Mouse (Mus musculus) C2C12 (cell line): ENCODE measurements around the gene Sema3f.

Source experiments
- CEBPB ChIP-seq: IDR thresholded peaks from one replicate; pipeline ENCODE4 v1.6.1; 2011; ENCODE audit warnings: low read depth, mild to moderate bottlenecking, control low read depth, moderate library complexity
- CTCF ChIP-seq: IDR thresholded peaks from one replicate; pipeline ENCODE4 v1.5.1; 2011; ENCODE audit not compliant: control insufficient read depth, insufficient read depth, insufficient read length
- FOSL1 ChIP-seq: IDR thresholded peaks from one replicate; pipeline ENCODE4 v1.8.0; 2011; ENCODE audit warnings: mild to moderate bottlenecking, low read length; ENCODE audit not compliant: poor library complexity, insufficient read depth, severe bottlenecking
- MAX ChIP-seq: IDR thresholded peaks from one replicate; pipeline ENCODE4 v1.6.1; 2011; ENCODE audit warnings: mild to moderate bottlenecking, control low read depth
- MYOD1 ChIP-seq: IDR thresholded peaks from one replicate; pipeline ENCODE4 v1.6.1; 2011; ENCODE audit warnings: low read depth; ENCODE audit not compliant: control insufficient read depth, insufficient read length
- MYOG ChIP-seq: IDR thresholded peaks from one replicate; pipeline ENCODE4 v1.6.1; 2011; ENCODE audit not compliant: control insufficient read depth, insufficient read length; ENCODE audit errors: extremely low read depth
- USF1 ChIP-seq: IDR thresholded peaks from one replicate; pipeline ENCODE4 v1.6.1; 2011; ENCODE audit warnings: low read depth, mild to moderate bottlenecking, control low read depth, moderate library complexity

DNA sequence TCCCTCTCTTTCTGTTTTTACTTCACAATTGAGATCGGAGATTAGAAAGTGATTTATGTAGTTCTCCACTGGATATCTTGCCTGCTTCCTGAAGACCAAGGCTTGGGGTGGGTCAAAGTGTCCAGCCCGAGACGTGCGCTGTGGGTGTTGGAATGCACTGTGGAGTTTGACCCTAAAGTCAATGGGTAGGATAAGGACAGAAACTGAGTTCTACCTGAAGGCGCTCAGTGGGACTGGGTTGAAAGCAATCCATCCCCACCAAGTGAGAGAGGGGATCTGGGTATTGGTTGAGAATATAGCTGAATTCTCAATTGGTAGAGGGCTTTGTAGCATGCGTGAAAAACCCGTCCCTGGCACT, 65.1 kb downstream of the Sema3f start:
- TF ChIP-seq CTCF (no peak), MYOD1 (no peak), USF1 (no peak), MYOG (no peak), CEBPB (no peak), FOSL1 (no peak), MAX (no peak)
